Mouse (Mus musculus) ES-Bruce4 (cell line): ENCODE results near the gene Heatr4. TPM values are rescaled to one million over a fixed set of nuclear protein-coding genes. Genes with fewer than 3 reads are reported as not detected.
"Not testable (repeated sequence)": the region's sequence is repeated elsewhere in the genome, so short reads cannot be mapped to it uniquely, and the experiment has no call there.

Source experiments
- H3K27ac ChIP-seq: 2 replicates; pipeline ENCODE4 v1.5.1; 2012; ENCODE audit warnings: low read length, inconsistent platforms; ENCODE audit not compliant: insufficient read depth
- H3K27me3 ChIP-seq: 2 replicates; pipeline ENCODE4 v1.6.1; 2012; ENCODE audit warnings: mild to moderate bottlenecking, low read length, inconsistent platforms; ENCODE audit not compliant: control insufficient read depth, poor library complexity, insufficient read depth, severe bottlenecking
- H3K36me3 ChIP-seq: 2 replicates; pipeline ENCODE4 v1.6.1; 2012; ENCODE audit warnings: inconsistent platforms, mild to moderate bottlenecking, low read length, moderate library complexity; ENCODE audit not compliant: control insufficient read depth, poor library complexity, insufficient read depth, severe bottlenecking
- H3K4me1 ChIP-seq: one replicate; pipeline ENCODE4 v1.8.1; 2011; ENCODE audit warnings: low read length; ENCODE audit not compliant: control insufficient read depth, insufficient read depth
- H3K4me3 ChIP-seq: 2 replicates; pipeline ENCODE4 v1.5.1; 2011; ENCODE audit warnings: low read depth, mild to moderate bottlenecking, low read length
- H3K9ac ChIP-seq: 2 replicates; pipeline ENCODE4 v1.6.1; 2012; ENCODE audit warnings: low read depth, mild to moderate bottlenecking, inconsistent platforms; ENCODE audit not compliant: poor library complexity, severe bottlenecking
- H3K9me3 ChIP-seq: replicated peaks from 2 replicates; pipeline ENCODE4 v1.6.1; 2012; ENCODE audit warnings: mild to moderate bottlenecking, low read length, inconsistent platforms; ENCODE audit not compliant: control insufficient read depth, poor library complexity, insufficient read depth, severe bottlenecking
- CTCF ChIP-seq: IDR thresholded peaks from one replicate; pipeline ENCODE4 v1.8.1; 2011; ENCODE audit warnings: low read depth, low read length
- EP300 ChIP-seq: IDR thresholded peaks from 2 replicates; pipeline ENCODE4 v1.6.1; 2011; ENCODE audit warnings: low read depth, low read length; ENCODE audit not compliant: insufficient read depth
- POLR2A ChIP-seq: IDR thresholded peaks from one replicate; pipeline ENCODE4 v1.8.1; 2011; ENCODE audit warnings: low read length; ENCODE audit not compliant: insufficient read depth
- polyA plus RNA-seq: library from polyadenylated mRNA; stranded (reverse); fragments of >200 nt; gene quantifications from 2 replicates; pipeline ENCODE4 v1.2.4, GENCODE M21; 2011; ENCODE audit warnings: low read depth; ENCODE audit not compliant: missing spikeins, insufficient read depth, insufficient read length

Gene Heatr4
- polyA plus RNA-seq, 1 experiment = not detected

DNA sequence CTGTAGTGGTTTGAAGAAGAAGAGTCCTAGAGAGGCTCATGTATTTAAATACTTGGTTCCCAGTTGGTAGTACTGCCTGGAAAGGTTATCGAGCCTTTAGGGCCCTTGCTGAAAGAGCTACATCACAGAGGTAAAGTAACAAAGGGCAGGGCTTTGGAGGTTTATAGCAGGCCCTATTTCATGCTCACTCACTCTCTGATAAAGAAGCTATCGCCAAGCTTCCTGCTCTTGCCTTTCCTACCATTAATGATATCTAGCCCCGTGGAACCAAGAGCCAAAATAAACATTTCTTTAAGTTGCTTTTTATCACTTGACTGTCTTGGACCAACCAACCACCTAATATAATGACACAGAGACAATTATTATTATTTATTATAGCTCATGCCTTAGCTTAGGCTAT lies 15.8 kb upstream of the Heatr4 start:
- peaks cover 14% of the 10 kb centered on the region for H3K9me3 ChIP-seq
- TF ChIP-seq CTCF (no peak), EP300 (no peak), POLR2A (no peak)
- H3K36me3 ChIP-seq = no peaks in the 10 kb centered on the region
- H3K4me3 ChIP-seq = no peak overlapping the region
- no peaks in the 10 kb centered on the region for H3K4me1 ChIP-seq
- no peak overlapping the region for H3K27ac ChIP-seq
- H3K9ac ChIP-seq = no peak overlapping the region
- H3K27me3 ChIP-seq = no peaks in the 10 kb centered on the region

DNA sequence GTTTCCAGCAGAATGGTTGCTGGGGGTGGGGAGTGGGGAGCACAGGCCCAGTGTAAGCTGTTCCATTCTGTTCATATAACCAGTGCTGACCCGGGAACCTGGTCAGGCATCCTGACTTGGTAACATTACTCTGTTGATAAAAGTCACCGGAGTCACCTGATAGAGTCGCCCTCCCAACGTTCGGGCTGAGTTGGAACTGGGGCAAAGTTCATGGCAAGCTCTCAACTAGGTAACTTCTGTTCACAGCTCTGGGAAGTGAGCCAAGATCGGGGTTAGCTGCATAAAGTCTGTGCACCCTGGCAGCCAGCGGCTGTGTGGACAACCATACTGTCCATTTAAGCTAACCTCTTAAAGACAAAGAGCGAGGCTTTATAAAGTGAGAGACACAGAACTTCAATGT lies 14.6 kb upstream of the Heatr4 start:
- H3K9ac ChIP-seq, H3K27ac ChIP-seq, H3K27me3 ChIP-seq, H3K4me3 ChIP-seq, H3K4me1 ChIP-seq, H3K36me3 ChIP-seq: not testable (repeated sequence)
- H3K9me3 ChIP-seq = peaks cover 14% of the 10 kb centered on the region

DNA sequence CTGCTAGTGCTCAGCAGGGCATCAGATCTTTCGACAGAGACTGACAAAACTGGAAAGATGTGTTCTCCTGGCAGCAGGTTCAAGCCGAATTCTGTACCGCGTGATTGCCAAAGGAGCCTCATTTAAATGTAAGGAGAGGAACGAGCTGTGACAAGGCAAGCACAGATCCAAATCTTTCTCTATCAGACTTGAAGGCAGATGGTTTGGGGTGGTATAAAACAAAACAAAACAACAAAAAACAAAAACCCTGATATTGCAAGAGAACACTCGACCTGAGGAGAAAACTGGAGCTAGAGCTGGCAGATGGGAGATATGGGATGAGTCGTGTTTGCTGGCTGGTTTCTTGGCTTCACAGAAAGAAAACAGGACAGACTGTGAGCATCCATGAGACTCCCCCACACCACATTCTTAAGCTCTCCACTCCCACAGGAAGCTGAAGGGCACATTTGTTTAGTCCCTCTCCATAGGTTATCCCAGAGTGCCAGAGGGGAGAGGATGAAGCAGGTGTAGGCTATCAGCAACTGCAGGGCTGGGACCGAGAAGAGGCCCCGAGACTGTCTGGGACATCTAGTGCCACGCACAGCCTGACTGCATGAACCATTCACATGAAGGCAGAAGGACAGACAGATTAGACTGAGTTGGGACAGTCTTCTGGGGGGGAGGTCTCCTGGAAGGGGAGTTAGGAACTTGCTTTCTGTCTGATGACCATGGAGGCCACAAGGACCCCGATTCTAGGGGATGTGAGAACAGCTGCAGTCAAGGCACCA lies 13.9 kb upstream of the Heatr4 start:
- no peaks in the 10 kb centered on the region for H3K36me3 ChIP-seq
- TF ChIP-seq EP300 (no peak), POLR2A (no peak), CTCF (no peak)
- H3K4me1 ChIP-seq = no peaks in the 10 kb centered on the region
- H3K9ac ChIP-seq = no peak overlapping the region
- no peak overlapping the region for H3K4me3 ChIP-seq
- no peaks in the 10 kb centered on the region for H3K27me3 ChIP-seq
- H3K9me3 ChIP-seq = peaks cover 12% of the 10 kb centered on the region
- no peak overlapping the region for H3K27ac ChIP-seq

DNA sequence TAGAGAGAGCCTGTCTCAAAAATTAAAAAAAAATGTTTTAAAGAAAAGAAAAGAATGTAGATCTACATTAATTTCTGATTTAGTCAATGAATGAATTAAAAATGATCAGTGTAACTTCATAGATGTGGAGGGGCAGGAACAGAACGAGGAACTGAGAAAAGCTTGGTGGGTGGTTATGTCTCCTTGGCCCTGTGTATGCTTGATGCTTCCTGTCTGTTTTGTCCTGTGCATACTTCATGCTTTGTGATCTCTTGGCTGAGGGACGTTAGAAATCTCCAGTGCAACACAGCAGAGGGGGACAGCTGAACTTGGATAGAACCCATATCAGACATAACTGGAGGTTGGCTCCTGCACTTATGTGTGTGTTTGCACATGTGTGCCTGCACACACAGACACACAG lies 12.6 kb upstream of the Heatr4 start:
- Histone ChIP-seq H3K4me3 (no peak overlapping the region), H3K36me3 (no peaks in the 10 kb centered on the region), H3K27me3 (no peaks in the 10 kb centered on the region), H3K4me1 (no peaks in the 10 kb centered on the region), H3K9me3 (peaks cover 5% of the 10 kb centered on the region), H3K27ac (no peak overlapping the region), H3K9ac (no peak overlapping the region)
- TF ChIP-seq EP300 (no peak), POLR2A (no peak)

DNA sequence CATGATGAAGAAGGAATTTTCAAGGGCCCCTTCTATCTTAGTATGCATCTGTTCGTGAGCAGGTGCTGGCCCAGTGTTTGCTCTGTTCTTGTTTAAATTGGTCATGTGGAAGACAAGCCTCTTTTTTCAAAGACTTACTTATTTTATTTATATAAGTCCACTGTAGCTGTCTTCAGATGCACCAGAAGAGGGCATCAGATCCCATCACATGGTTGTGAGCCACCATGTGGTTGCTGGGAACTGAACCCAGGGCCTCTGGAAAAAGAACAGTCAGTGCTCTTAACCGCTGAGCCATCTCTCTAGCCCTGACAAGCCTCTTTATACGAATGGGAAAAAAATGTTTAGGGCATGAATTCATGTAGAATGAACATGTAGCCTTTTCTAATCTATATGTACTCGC lies 4.7 kb upstream of the Heatr4 start:
- H3K27ac ChIP-seq = no peak overlapping the region
- H3K4me3 ChIP-seq = no peak overlapping the region
- TF ChIP-seq EP300 (no peak), CTCF (peak; percentile 12)
- no peaks in the 10 kb centered on the region for H3K4me1 ChIP-seq
- no peaks in the 10 kb centered on the region for H3K36me3 ChIP-seq
- H3K27me3 ChIP-seq = no peaks in the 10 kb centered on the region
- H3K9me3 ChIP-seq = no peaks in the 10 kb centered on the region
- no peak overlapping the region for H3K9ac ChIP-seq

DNA sequence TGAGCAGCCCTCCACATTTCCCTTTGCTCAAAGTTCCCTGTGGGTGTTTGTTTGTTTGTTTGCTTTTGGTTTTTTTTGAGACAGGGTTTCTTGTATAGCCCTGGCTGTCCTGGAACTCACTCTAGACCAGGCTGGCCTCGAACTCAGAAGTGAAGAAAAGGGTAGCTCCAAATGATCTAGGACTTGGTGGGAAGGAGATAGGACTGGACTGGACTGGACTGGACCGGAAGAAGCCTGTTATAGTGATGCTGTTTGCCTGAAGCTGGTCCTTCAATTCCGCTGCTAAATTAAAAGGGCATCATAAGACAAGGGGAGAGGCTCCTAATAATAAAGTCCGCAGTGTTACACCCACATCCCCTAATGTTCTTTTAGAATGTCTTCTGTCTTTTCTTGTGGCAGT lies 3.8 kb upstream of the Heatr4 start:
- Histone ChIP-seq H3K27ac (no peak overlapping the region), H3K36me3 (no peaks in the 10 kb centered on the region), H3K27me3 (no peaks in the 10 kb centered on the region), H3K9me3 (no peaks in the 10 kb centered on the region), H3K4me3 (peak overlapping the region; percentile 70), H3K9ac (peak overlapping the region; percentile 68), H3K4me1 (no peaks in the 10 kb centered on the region)
- TF ChIP-seq EP300 = no peak
- no peak for TF ChIP-seq POLR2A
- TF ChIP-seq CTCF = no peak
